Mouse (Mus musculus): ENCODE measurements at regions not wholly inside any gene's neighbourhood (a gene's known extent, or its start where the extent isn't known, plus 50 kb on each side); places are given as distances from the start of the nearest gene placed in this dataset.

GRCm38 (mm10) chr10:112846225-112846624 is 82.6 kb downstream of the Atxn7l3b start:
- no peak for TF ChIP-seq GATA1 (IDR thresholded peaks at IDR 0.05; ENCODE audit: borderline replicate concordance, low read length)
- no peak for TF ChIP-seq FLI1 (IDR thresholded peaks at IDR 0.05; ENCODE audit: low read length)
